In genomic region chr12:12227594-12227993, GRCm38 (mm10) we compare ENCODE assay signal across 22 mouse cellular contexts. TPM values are rescaled to one million over a fixed set of nuclear protein-coding genes. Genes with fewer than 3 reads are reported as not detected.
DNase-seq lines count a peak whose midpoint lies in the region; ATAC-seq and TF ChIP-seq lines count a peak whose summit lies in the region.
"Had no signal": no experiment of that assay in that cellular context is flagged by ENCODE, and none has a peak within 500 bp of the region (broad histone marks: within the 10 kb centered on the region; RNA-seq: fewer than 3 reads in every experiment).

No protein-coding gene starts in this region.

- no peak for ATAC-seq in heart, embryonic 12.5 days (ENCODE audit: insufficient number of reproducible peaks, low FRiP score)
- ATAC-seq in lung, embryonic 14.5 days (ENCODE audit: insufficient read depth), result no peak
- ATAC-seq: CD4-positive, CD25-positive, alpha-beta regulatory T cell, adult 4 months; forebrain, embryonic 16.5 days had no signal

- H3K4me3 ChIP-seq in heart, embryonic 12.5 days, result no peak overlapping the region
- H3K4me3 ChIP-seq in lung, embryonic 14.5 days (ENCODE audit: low read depth, low read length), result no peak overlapping the region
- H3K4me3 ChIP-seq in lung, adult 2 months (replicated peaks; ENCODE audit: extremely low read depth, low read depth, low read length), result no peak overlapping the region
- H3K4me3 ChIP-seq: embryonic facial prominence, embryonic 13.5 days; forebrain, embryonic 12.5 days; heart, adult 2 months; hindbrain, embryonic 10.5 days; hindbrain, embryonic 15.5 days had no signal

- no peak overlapping the region for H3K4me2 ChIP-seq in heart, embryonic 12.5 days
- no peak overlapping the region for H3K4me2 ChIP-seq in lung, embryonic 14.5 days
- H3K4me2 ChIP-seq: embryonic facial prominence, embryonic 13.5 days; forebrain, embryonic 12.5 days; heart, embryonic 11.5 days; hindbrain, embryonic 15.5 days had no signal

- WGBS in heart, embryonic 12.5 days, result 80% methylated on average over 3 of the region's 3 CpGs
- 66% methylated on average over 3 of the region's 3 CpGs for WGBS in lung, embryonic 14.5 days
- WGBS in lung, adult 2 months, result 64% methylated on average over 3 of the region's 3 CpGs

- H3K4me1 ChIP-seq in heart, embryonic 12.5 days (replicated peaks), result no peaks in the 10 kb centered on the region
- H3K4me1 ChIP-seq in lung, embryonic 14.5 days (ENCODE audit: insufficient read depth), result no peaks in the 10 kb centered on the region
- H3K4me1 ChIP-seq in lung, adult 2 months (ENCODE audit: control insufficient read depth, insufficient read depth, low read length), result no peaks in the 10 kb centered on the region
- H3K4me1 ChIP-seq: embryonic facial prominence, embryonic 13.5 days; forebrain, embryonic 12.5 days; hindbrain, embryonic 15.5 days had no signal

- no peak for TF ChIP-seq POLR2A in lung, adult 2 months (IDR thresholded peaks at IDR 0.05; ENCODE audit: borderline replicate concordance, extremely low read depth, low read depth, low read length)

- H3K9ac ChIP-seq in heart, embryonic 12.5 days, result no peak overlapping the region
- H3K9ac ChIP-seq in lung, embryonic 14.5 days, result no peak overlapping the region
- H3K9ac ChIP-seq: embryonic facial prominence, embryonic 13.5 days; forebrain, embryonic 12.5 days; hindbrain, embryonic 15.5 days had no signal

- H3K27me3 ChIP-seq in heart, embryonic 12.5 days (replicated peaks), result no peaks in the 10 kb centered on the region
- H3K27me3 ChIP-seq in lung, embryonic 14.5 days (ENCODE audit: insufficient read depth, low read length), result no peaks in the 10 kb centered on the region
- H3K27me3 ChIP-seq: embryonic facial prominence, embryonic 13.5 days; forebrain, embryonic 12.5 days; hindbrain, embryonic 15.5 days had no signal

- TF ChIP-seq CTCF in lung, embryonic 14.5 days (IDR thresholded peaks at IDR 0.05; ENCODE audit: low read depth), result no peak
- no peak for TF ChIP-seq CTCF in lung, adult 2 months (IDR thresholded peaks at IDR 0.05; ENCODE audit: insufficient read depth, low read length)

- no peaks in the 10 kb centered on the region for H3K9me3 ChIP-seq in heart, embryonic 12.5 days (replicated peaks)
- no peaks in the 10 kb centered on the region for H3K9me3 ChIP-seq in lung, embryonic 14.5 days (ENCODE audit: low read depth, low read length)
- H3K9me3 ChIP-seq: embryonic facial prominence, embryonic 13.5 days; forebrain, embryonic 12.5 days; G1E; hindbrain, embryonic 10.5 days; hindbrain, embryonic 15.5 days had no signal

- H3K36me3 ChIP-seq in heart, embryonic 12.5 days, result no peaks in the 10 kb centered on the region
- H3K36me3 ChIP-seq in lung, embryonic 14.5 days (ENCODE audit: insufficient read depth), result no peaks in the 10 kb centered on the region
- H3K36me3 ChIP-seq: embryonic facial prominence, embryonic 13.5 days; forebrain, embryonic 12.5 days; G1E; hindbrain, embryonic 10.5 days; hindbrain, embryonic 15.5 days had no signal

- DNase-seq in heart, adult 11 months, result peak; percentile 76
- peak; percentile 43 for DNase-seq in lung, embryonic 14.5 days
- DNase-seq in lung, adult 2 months, result no peak
- DNase-seq in lung, postnatal 10 days, result peak; percentile 29
- no peak for DNase-seq in thymus, postnatal 36 days
- DNase-seq in urinary bladder, postnatal 4 days (ENCODE audit: low spot score in 2 of 2), result no peak
- DNase-seq: adrenal gland, adult 8-10 months; adrenal gland, postnatal 36 days; B cell, adult 2 months; cerebellum, adult 8-10 months; cerebellum, postnatal 25 days; gastrocnemius, postnatal 10 days; heart, adult 2 months had no signal

- H3K27ac ChIP-seq in heart, embryonic 12.5 days (ENCODE audit: poor library complexity, severe bottlenecking), result no peak overlapping the region
- H3K27ac ChIP-seq in lung, embryonic 14.5 days (ENCODE audit: low read depth), result no peak overlapping the region
- H3K27ac ChIP-seq: embryonic facial prominence, embryonic 13.5 days; forebrain, embryonic 12.5 days; heart, adult 2 months; hindbrain, embryonic 10.5 days; hindbrain, embryonic 15.5 days had no signal

RNA-seq across cellular contexts. Expression of gene Fam49a, which starts 34.3 kb away (rescaled TPM):
- 48.8 and 49.4 TPM in 2 replicates for polyA plus RNA-seq in heart, embryonic 12.5 days (2016; fragmentation: Nextera tagmentation; extraction: Ambion mirVana)
- polyA plus RNA-seq in lung, embryonic 14.5 days (2014; fragmentation: Nextera tagmentation; extraction: Ambion mirVana), result 14.9 and 17.9 TPM in 2 replicates
- polyA plus RNA-seq in lung, adult 2 months (2012; rRNA removed), result 9.0 and 10.4 TPM in 2 replicates
- polyA plus RNA-seq: G1E had no signal

Comparison
In these comparisons a context has a peak if more than half of its experiments do, and no peak if none do; other contexts are left out.
1. DNase-seq: peak in heart, adult 11 months (single experiment), lung, embryonic 14.5 days (single experiment) and lung, postnatal 10 days (single experiment); none in lung, adult 2 months (single experiment), thymus, postnatal 36 days (0 of 2) and urinary bladder, postnatal 4 days (0 of 2).